Mouse (Mus musculus): Measurements from ENCODE around the gene Fbn1. TPM values are rescaled to one million over a fixed set of nuclear protein-coding genes. Genes with fewer than 3 reads are reported as not detected.
A peak's percentile ranks its signal among the peaks of the same experiment; 100 is the strongest.

The Fbn1 gene
- total RNA-seq, 2 experiments from 2014 or later: 243 to 249 TPM

GRCm38 (mm10) chr2:125260326-125260725 is 247.5 kb downstream of the Fbn1 start:
- intact Hi-C loops (cut with DNase I): loop anchor here (5.0 kb wide), 1 partner anchor 472 kb away; no protein-coding TSS in a partner anchor
- DNase-seq: no peak

GRCm38 (mm10) chr2:125259230-125260120 is 248.3 kb downstream of the Fbn1 start:
- DNase-seq: peak; percentile 37 to 57
- intact Hi-C loops (cut with DNase I): loop anchor here (5.0 kb wide), 1 partner anchor 473 kb away; no protein-coding TSS in a partner anchor

- intact Hi-C loops (cut with DNase I): no loop called here
- no peak for DNase-seq
Measured at GRCm38 (mm10) chr2:125255886-125256285, 251.9 kb downstream of the Fbn1 start.

GRCm38 (mm10) chr2:125254630-125255029 is 253.2 kb downstream of the Fbn1 start:
- intact Hi-C loops (cut with DNase I): no loop called here
- DNase-seq: no peak

- intact Hi-C loops (cut with DNase I): no loop called here
Measured at GRCm38 (mm10) chr2:125253699-125254098, 254.1 kb downstream of the Fbn1 start.

GRCm38 (mm10) chr2:125252275-125252674 is 255.5 kb downstream of the Fbn1 start:
- DNase-seq: peak; percentile 35 to 55
- intact Hi-C loops (cut with DNase I): no loop called here

More at GRCm38 (mm10) chr2:125253699-125254098, 254.1 kb downstream of the Fbn1 start:
- no peak for DNase-seq

GRCm38 (mm10) chr2:125251781-125252180 is 256.0 kb downstream of the Fbn1 start:
- intact Hi-C loops (cut with DNase I): no loop called here
- no peak for DNase-seq

Other genes with a start within 250 kb of the Fbn1 start
- under 1 TPM; 0.47 to 0.48 TPM for gene Gm9913, start 2.9 kb downstream of the Fbn1 start, total RNA-seq (2021)
- gene Cep152, start 117.1 kb upstream of the Fbn1 start, total RNA-seq (2021): 1 to 10 TPM; 2.3 to 2.4 TPM
- gene Eid1, start 165.1 kb upstream of the Fbn1 start, total RNA-seq (2021): 10 to 100 TPM; 73.4 to 85.2 TPM
- gene Shc4, start 216.2 kb upstream of the Fbn1 start, total RNA-seq (2021): under 1 TPM; 0.77 TPM